27 mouse cellular contexts compared by ENCODE assay signal in genomic region chr8:15367063-15367462, GRCm38 (mm10).
DNase-seq lines count a peak whose midpoint lies in the region; ATAC-seq and TF ChIP-seq lines count a peak whose summit lies in the region.
"Had no signal": no experiment of that assay in that cellular context is flagged by ENCODE, and none has a peak within 500 bp of the region (broad histone marks: within the 10 kb centered on the region; RNA-seq: fewer than 3 reads in every experiment).

No protein-coding gene starts in this region.

- intact Hi-C loops in left cerebral cortex, adult 2 months (cut with DNase I): no loop called here
- intact Hi-C loops in left cerebral cortex, postnatal 10 days (cut with DNase I): no loop called here

- no peak overlapping the region for H3K4me2 ChIP-seq in forebrain, postnatal 0 days (ENCODE audit: low read depth)
- H3K4me2 ChIP-seq in forebrain, embryonic 14.5 days (ENCODE audit: low read length): no peak overlapping the region
- H3K4me2 ChIP-seq in midbrain, embryonic 15.5 days: no peak overlapping the region
- H3K4me2 ChIP-seq in midbrain, embryonic 11.5 days: no peak overlapping the region
- H3K4me2 ChIP-seq: embryonic facial prominence, embryonic 15.5 days; forebrain, embryonic 15.5 days; heart, embryonic 11.5 days; heart, embryonic 15.5 days; hindbrain, embryonic 13.5 days had no signal

- H3K9me3 ChIP-seq in forebrain, postnatal 0 days (ENCODE audit: low read length): no peaks in the 10 kb centered on the region
- H3K9me3 ChIP-seq in forebrain, embryonic 14.5 days (replicated peaks; ENCODE audit: control insufficient read depth, low read length): no peaks in the 10 kb centered on the region
- H3K9me3 ChIP-seq in midbrain, embryonic 15.5 days: no peaks in the 10 kb centered on the region
- H3K9me3 ChIP-seq in midbrain, embryonic 11.5 days (ENCODE audit: control insufficient read depth, low read length): no peaks in the 10 kb centered on the region
- H3K9me3 ChIP-seq: embryonic facial prominence, embryonic 15.5 days; forebrain, embryonic 10.5 days; forebrain, embryonic 15.5 days; heart, embryonic 15.5 days; hindbrain, embryonic 13.5 days had no signal

- ATAC-seq in forebrain, postnatal 0 days: peak; percentile 32; the same call in 1 of the 2 replicates
- no peak for ATAC-seq in forebrain, embryonic 14.5 days
- ATAC-seq in midbrain, embryonic 15.5 days (replicated peaks): peak; percentile 54; the same call in 1 of the 2 replicates
- no peak for ATAC-seq in midbrain, embryonic 11.5 days (ENCODE audit: low FRiP score)
- ATAC-seq: CD4-positive, CD25-positive, alpha-beta regulatory T cell, adult 4 months; forebrain, embryonic 15.5 days; hindbrain, postnatal 0 days had no signal

- 0 out of 2 replicates have a peak overlapping the region, but pooled peaks have one; percentile 2 for H3K27ac ChIP-seq in forebrain, postnatal 0 days (ENCODE audit: low read depth, low read length)
- no peak overlapping the region for H3K27ac ChIP-seq in forebrain, embryonic 14.5 days (ENCODE audit: low read depth, low read length)
- peak overlapping the region; percentile 83 for H3K27ac ChIP-seq in left cerebral cortex, adult 2 months
- peak overlapping the region; percentile 8; the same call in 1 of the 2 replicates for H3K27ac ChIP-seq in midbrain, embryonic 15.5 days
- no peak overlapping the region for H3K27ac ChIP-seq in midbrain, embryonic 11.5 days (ENCODE audit: low read depth, low read length)
- H3K27ac ChIP-seq: embryonic facial prominence, embryonic 15.5 days; forebrain, embryonic 10.5 days; forebrain, embryonic 15.5 days; heart, adult 2 months; heart, embryonic 15.5 days; hindbrain, embryonic 13.5 days; hindbrain, postnatal 0 days had no signal

- TF ChIP-seq CTCF in forebrain, postnatal 0 days (IDR thresholded peaks at IDR 0.05; ENCODE audit: low read depth): no peak
- TF ChIP-seq CTCF in left cerebral cortex, adult 2 months (IDR thresholded peaks at IDR 0.05): no peak

- H3K4me1 ChIP-seq in forebrain, postnatal 0 days (ENCODE audit: insufficient read depth): no peaks in the 10 kb centered on the region
- no peaks in the 10 kb centered on the region for H3K4me1 ChIP-seq in forebrain, embryonic 14.5 days (ENCODE audit: control insufficient read depth, insufficient read depth, low read length)
- H3K4me1 ChIP-seq in midbrain, embryonic 15.5 days: 0 out of 2 replicates have a peak, but pooled peaks cover 3% of the 10 kb centered on the region
- no peaks in the 10 kb centered on the region for H3K4me1 ChIP-seq in midbrain, embryonic 11.5 days (ENCODE audit: control insufficient read depth, insufficient read depth, low read length)
- H3K4me1 ChIP-seq: embryonic facial prominence, embryonic 15.5 days; forebrain, embryonic 10.5 days; forebrain, embryonic 15.5 days; heart, embryonic 15.5 days; hindbrain, embryonic 13.5 days had no signal

- WGBS in forebrain, postnatal 0 days: 63% methylated on average over 2 of the region's 2 CpGs
- 80% methylated on average over 2 of the region's 2 CpGs for WGBS in forebrain, embryonic 14.5 days
- WGBS in midbrain, embryonic 15.5 days: 57% methylated on average over 2 of the region's 2 CpGs
- WGBS in midbrain, embryonic 11.5 days: 73% methylated on average over 2 of the region's 2 CpGs

- no peak for DNase-seq in forebrain, postnatal 0 days
- DNase-seq in forebrain, embryonic 14.5 days (ENCODE audit: low spot score): no peak
- no peak for DNase-seq in left cerebral cortex, adult 2 months (ENCODE audit: extremely low spot score in 1 of 2, low spot score in 2 of 2)
- no peak for DNase-seq in left cerebral cortex, postnatal 10 days (ENCODE audit: extremely low spot score in 1 of 2, low spot score in 2 of 2)
- no peak for DNase-seq in midbrain, embryonic 11.5 days (ENCODE audit: low spot score, missing footprints)
- DNase-seq in heart, adult 18-20 months: no peak
- DNase-seq: adrenal gland, adult 8-10 months; adrenal gland, postnatal 36 days; B cell, adult 2 months; cerebellum, adult 11 months; cerebellum, adult 8-10 months; cerebellum, postnatal 14 days; embryo, embryonic 11 days; gastrocnemius, postnatal 10 days; heart, adult 2 months; heart, postnatal 14 days had no signal

- H3K36me3 ChIP-seq in forebrain, postnatal 0 days (ENCODE audit: insufficient read depth): no peaks in the 10 kb centered on the region
- no peaks in the 10 kb centered on the region for H3K36me3 ChIP-seq in forebrain, embryonic 14.5 days (ENCODE audit: control insufficient read depth, insufficient read depth, low read length)
- no peaks in the 10 kb centered on the region for H3K36me3 ChIP-seq in midbrain, embryonic 15.5 days (replicated peaks)
- H3K36me3 ChIP-seq in midbrain, embryonic 11.5 days (ENCODE audit: control insufficient read depth, insufficient read depth, low read length): no peaks in the 10 kb centered on the region
- H3K36me3 ChIP-seq: embryonic facial prominence, embryonic 15.5 days; forebrain, embryonic 10.5 days; forebrain, embryonic 15.5 days; G1E; heart, embryonic 15.5 days; hindbrain, embryonic 13.5 days had no signal

- no peak overlapping the region for H3K4me3 ChIP-seq in forebrain, postnatal 0 days (ENCODE audit: low read depth, low read length)
- no peak overlapping the region for H3K4me3 ChIP-seq in forebrain, embryonic 14.5 days (ENCODE audit: low read depth, low read length)
- no peak overlapping the region for H3K4me3 ChIP-seq in left cerebral cortex, adult 2 months
- no peak overlapping the region for H3K4me3 ChIP-seq in midbrain, embryonic 15.5 days
- H3K4me3 ChIP-seq in midbrain, embryonic 11.5 days (ENCODE audit: low read depth, low read length): no peak overlapping the region
- H3K4me3 ChIP-seq: embryonic facial prominence, embryonic 15.5 days; erythroblast, embryonic 14.5 days; forebrain, embryonic 10.5 days; forebrain, embryonic 15.5 days; heart, adult 2 months; heart, embryonic 15.5 days; hindbrain, embryonic 13.5 days had no signal

- H3K9ac ChIP-seq in forebrain, postnatal 0 days: no peak overlapping the region
- H3K9ac ChIP-seq in forebrain, embryonic 14.5 days (ENCODE audit: low read length): no peak overlapping the region
- H3K9ac ChIP-seq in midbrain, embryonic 15.5 days: no peak overlapping the region
- no peak overlapping the region for H3K9ac ChIP-seq in midbrain, embryonic 11.5 days (ENCODE audit: low read length)
- H3K9ac ChIP-seq: embryonic facial prominence, embryonic 15.5 days; forebrain, embryonic 15.5 days; heart, embryonic 15.5 days; hindbrain, embryonic 13.5 days had no signal

- no peaks in the 10 kb centered on the region for H3K27me3 ChIP-seq in forebrain, postnatal 0 days (ENCODE audit: insufficient read depth, low read length)
- no peaks in the 10 kb centered on the region for H3K27me3 ChIP-seq in forebrain, embryonic 14.5 days (replicated peaks; ENCODE audit: control insufficient read depth, insufficient read depth, low read length)
- H3K27me3 ChIP-seq in midbrain, embryonic 15.5 days (replicated peaks): no peaks in the 10 kb centered on the region
- no peaks in the 10 kb centered on the region for H3K27me3 ChIP-seq in midbrain, embryonic 11.5 days (ENCODE audit: control insufficient read depth, insufficient read depth, low read length)
- H3K27me3 ChIP-seq: embryonic facial prominence, embryonic 15.5 days; forebrain, embryonic 15.5 days; heart, embryonic 15.5 days; hindbrain, embryonic 13.5 days had no signal

Comparison
In these comparisons a context has a peak if more than half of its experiments do, and no peak if none do; other contexts are left out.
1. ATAC-seq: peak in forebrain, postnatal 0 days (single experiment) and midbrain, embryonic 15.5 days (single experiment); none in forebrain, embryonic 14.5 days (single experiment) and midbrain, embryonic 11.5 days (single experiment).
2. H3K27ac ChIP-seq: peak in forebrain, postnatal 0 days (single experiment), left cerebral cortex, adult 2 months (single experiment) and midbrain, embryonic 15.5 days (single experiment); none in forebrain, embryonic 14.5 days (single experiment) and midbrain, embryonic 11.5 days (single experiment).